Mouse (Mus musculus): ENCODE data around the gene Tfam.

DNA sequence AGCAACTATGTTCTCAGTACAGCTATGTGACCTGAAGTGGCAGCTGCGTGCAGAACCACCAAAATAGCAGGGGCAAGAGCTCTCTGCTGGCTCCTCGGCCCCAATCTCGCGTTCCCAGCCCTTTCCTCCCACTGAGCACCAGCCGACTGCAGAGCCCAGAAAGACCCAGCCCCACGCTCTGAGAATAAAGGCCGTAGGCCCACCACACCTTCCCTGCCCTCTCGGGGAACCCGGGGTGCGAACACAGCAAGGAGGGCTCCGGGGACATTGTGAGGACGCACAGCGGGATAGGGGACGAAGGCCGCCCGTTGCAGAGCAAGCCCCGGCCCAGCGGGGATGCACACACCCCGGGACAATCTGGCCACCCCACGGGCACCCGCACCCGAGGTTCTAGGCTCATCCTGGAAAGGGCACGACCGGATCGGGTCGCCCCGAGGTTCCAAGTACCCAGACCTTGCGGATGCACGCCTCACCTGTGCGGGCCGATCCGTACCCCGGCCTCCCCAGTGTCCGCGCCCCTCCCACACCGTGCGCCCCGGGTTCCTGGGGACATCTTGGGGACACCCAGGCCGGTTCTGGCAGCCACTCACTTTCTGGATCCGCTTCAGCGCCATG, 46.5 kb upstream of the Tfam start:
- no peak; the same call in 1 of the 2 replicates for TF ChIP-seq CTCF (IDR thresholded peaks at IDR 0.05; ENCODE audit: borderline replicate concordance, control insufficient read depth, extremely low read depth, insufficient read depth, low read length, poor library complexity)
- TF ChIP-seq POLR2A (IDR thresholded peaks at IDR 0.05; ENCODE audit: control insufficient read depth, extremely low read depth, insufficient read depth, low read length, poor library complexity): no peak

Measured in thymus, adult 2 months (tissue).